Mouse (Mus musculus) heart, postnatal 0 days (tissue): ENCODE measurements around the gene Drd3. TPM values are rescaled to one million over a fixed set of nuclear protein-coding genes. Genes with fewer than 3 reads are reported as not detected.

Source experiments
- ATAC-seq: fragments of 200-750 bp; cut with Nextera tagmentation; 2 replicates; pipeline ENCODE4 v1.8.0; 2017; ENCODE audit warnings: low read depth, moderate number of reproducible peaks, moderate library complexity; ENCODE audit not compliant: insufficient read depth
- DNase-seq: peaks from one replicate; pipeline ENCODE4 v3.0.0-alpha.2; 2016; ENCODE audit warnings: low spot score
- H3K27ac ChIP-seq: fragments of 300-500 bp; sonication (generic); 2 replicates; pipeline ENCODE4 v1.5.1; 2014; ENCODE audit warnings: low read depth, mild to moderate bottlenecking
- H3K27me3 ChIP-seq: fragments of 300-500 bp; sonication (generic); 2 replicates; pipeline ENCODE4 v1.6.1; 2014; ENCODE audit warnings: low read length, mixed read lengths; ENCODE audit not compliant: control insufficient read depth, insufficient read depth
- H3K36me3 ChIP-seq: fragments of 300-500 bp; sonication (generic); replicated peaks from 2 replicates; pipeline ENCODE4 v1.6.1; 2014; ENCODE audit warnings: low read length, mixed read lengths; ENCODE audit not compliant: control insufficient read depth, insufficient read depth
- H3K4me1 ChIP-seq: fragments of 300-500 bp; sonication (generic); 2 replicates; pipeline ENCODE4 v1.6.1; 2014; ENCODE audit warnings: antibody characterized with exemption; ENCODE audit not compliant: control insufficient read depth, insufficient read depth
- H3K4me2 ChIP-seq: fragments of 300-500 bp; sonication (generic); 2 replicates; pipeline ENCODE4 v1.6.1; 2014; ENCODE audit warnings: low read depth, mild to moderate bottlenecking, low read length, moderate library complexity
- H3K4me3 ChIP-seq: fragments of 300-500 bp; sonication (generic); 2 replicates; pipeline ENCODE4 v1.5.1; 2014; ENCODE audit warnings: low read depth, low read length
- H3K9ac ChIP-seq: fragments of 300-500 bp; sonication (generic); replicated peaks from 2 replicates; pipeline ENCODE4 v1.6.1; 2014; ENCODE audit warnings: low read depth, low read length, mixed read lengths
- H3K9me3 ChIP-seq: fragments of 300-500 bp; sonication (generic); replicated peaks from 2 replicates; pipeline ENCODE4 v1.6.1; 2016; ENCODE audit warnings: low read length; ENCODE audit not compliant: control insufficient read depth
- CTCF ChIP-seq: IDR thresholded peaks from 2 replicates; pipeline ENCODE4 v1.5.1; 2016; ENCODE audit warnings: antibody characterized with exemption, control low read depth, low read depth
- EP300 ChIP-seq: IDR thresholded peaks from 2 replicates; pipeline ENCODE4 v1.6.1; 2016; ENCODE audit warnings: antibody characterized with exemption, low read depth
- WGBS: fragments of 180-500 bp; shearing (Covaris S2); extraction: QIAGEN DNeasy Blood & Tissue Kit; methylation state at CpG from one replicate; pipeline ENCODE4 v1.1.7; 2014; 5-methylcytosine and 5-hydroxymethylcytosine counted together
- microRNA-seq: library from miRNA; unstranded; fragments of <30 nt; microRNA quantifications from one replicate; pipeline ENCODE4, GENCODE M21; 2016
- polyA plus RNA-seq: library from polyadenylated mRNA; unstranded; fragments of >200 nt; fragmentation: Nextera tagmentation; extraction: Ambion mirVana; gene quantifications from 2 replicates; pipeline ENCODE4 v1.2.1, GENCODE M21; 2015
- total RNA-seq: library from RNA; depleted of rRNA; stranded (reverse); fragments of >200 nt; gene quantifications from 2 replicates; pipeline ENCODE4 v1.2.3, GENCODE M21; 2014; ENCODE audit warnings: low replicate concordance; rRNA removed

The Drd3 gene
- total and polyA plus RNA-seq, 2 experiments from 2014 or later, result 0.46 TPM; not detected in 1

- no peak for ATAC-seq
- 59% methylated on average over 1 of the region's 1 CpGs for WGBS
- Histone ChIP-seq H3K27ac (no peak overlapping the region), H3K4me3 (no peak overlapping the region), H3K4me2 (no peak overlapping the region), H3K36me3 (no peaks in the 10 kb centered on the region), H3K4me1 (no peaks in the 10 kb centered on the region), H3K9me3 (no peaks in the 10 kb centered on the region), H3K27me3 (no peaks in the 10 kb centered on the region), H3K9ac (no peak overlapping the region)
- no peak for DNase-seq
- no peak for TF ChIP-seq EP300
- no peak for TF ChIP-seq CTCF
These were observed 96.0 kb downstream of the Drd3 start for GRCm38 (mm10) chr16:43849839-43850238.

DNA sequence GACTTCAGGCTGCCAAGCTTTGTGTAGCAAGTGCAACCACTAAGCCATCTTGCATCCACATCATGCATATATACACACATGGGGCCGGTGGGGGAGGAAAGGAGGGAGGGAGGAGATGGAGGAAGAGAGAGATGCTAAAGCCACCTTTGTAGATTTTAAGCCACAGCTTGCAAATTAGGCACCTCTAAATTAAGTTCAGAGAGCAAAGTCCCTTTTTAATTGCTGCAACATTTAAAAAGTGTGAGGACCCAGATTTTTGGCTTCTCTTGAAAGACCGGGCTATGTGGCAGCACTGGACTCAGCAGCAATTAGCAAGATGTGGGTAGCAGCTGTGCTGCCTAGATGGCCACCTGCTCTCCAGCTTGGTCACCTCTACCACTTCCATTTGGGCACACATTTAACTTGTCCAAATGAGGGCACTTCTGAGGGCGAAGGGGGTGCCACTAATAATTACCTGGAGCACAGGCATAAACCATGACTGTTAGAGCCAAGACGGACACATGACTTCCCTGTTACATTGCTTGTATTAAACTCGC is 105.2 kb downstream of the Drd3 start:
- H3K4me1 ChIP-seq, result no peaks in the 10 kb centered on the region
- no peak for DNase-seq
- no peak overlapping the region for H3K4me2 ChIP-seq
- no peak overlapping the region for H3K9ac ChIP-seq
- no peak for TF ChIP-seq EP300
- no peak for TF ChIP-seq CTCF
- 89% methylated on average over 5 of the region's 5 CpGs for WGBS
- no peak overlapping the region for H3K4me3 ChIP-seq
- no peaks in the 10 kb centered on the region for H3K27me3 ChIP-seq
- no peaks in the 10 kb centered on the region for H3K9me3 ChIP-seq
- H3K27ac ChIP-seq, result no peak overlapping the region
- ATAC-seq, result no peak
- peaks cover 20% of the 10 kb centered on the region for H3K36me3 ChIP-seq

DNA sequence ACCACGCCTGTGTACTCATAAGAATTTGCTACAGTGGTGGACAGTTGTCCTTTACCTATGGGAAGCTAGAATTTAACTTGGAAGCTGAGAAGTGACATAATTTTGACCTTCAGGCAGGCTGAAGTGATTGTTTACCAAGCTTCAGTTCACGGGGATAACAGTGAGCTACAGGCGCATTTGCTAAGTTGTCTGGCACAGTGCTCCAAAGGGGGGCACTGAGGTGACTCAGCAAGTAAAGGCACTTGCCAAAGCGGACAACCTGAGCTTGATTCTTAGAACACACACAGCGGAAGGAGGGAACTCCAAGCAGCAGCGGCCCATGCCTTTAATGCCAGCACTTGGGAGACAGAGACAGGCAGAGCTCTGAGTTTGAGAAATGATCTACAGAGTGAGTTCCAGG is 106.8 kb downstream of the Drd3 start:
- WGBS, result 52% methylated on average over 6 of the region's 6 CpGs
- TF ChIP-seq EP300, result no peak
- no peak for TF ChIP-seq CTCF
- no peaks in the 10 kb centered on the region for H3K27me3 ChIP-seq
- DNase-seq (no peak), ATAC-seq (no peak)
- no peak overlapping the region for H3K4me2 ChIP-seq
- H3K4me1 ChIP-seq, result no peaks in the 10 kb centered on the region
- no peak overlapping the region for H3K4me3 ChIP-seq
- peaks cover 23% of the 10 kb centered on the region for H3K36me3 ChIP-seq
- no peak overlapping the region for H3K27ac ChIP-seq
- H3K9me3 ChIP-seq, result no peaks in the 10 kb centered on the region
- H3K9ac ChIP-seq, result no peak overlapping the region

DNA sequence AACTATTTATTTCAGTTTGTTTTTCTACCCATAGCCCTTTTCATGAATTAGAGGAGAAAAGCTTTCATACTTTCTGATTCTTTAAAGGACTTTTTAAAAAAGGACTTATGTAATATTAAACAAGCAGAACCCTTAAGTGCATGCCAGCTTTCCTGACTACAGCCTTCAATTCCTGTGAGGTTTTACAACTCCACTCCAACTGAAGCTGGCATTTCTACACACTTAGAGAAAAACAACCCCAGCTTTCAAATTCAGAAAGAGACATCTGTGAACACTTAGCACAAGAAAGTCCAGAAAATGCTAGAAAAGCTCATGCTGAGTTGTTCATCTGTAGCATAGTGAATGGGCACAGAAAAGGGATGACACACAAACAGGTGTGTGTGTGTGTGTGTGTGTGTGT is 116.0 kb downstream of the Drd3 start:
- Histone ChIP-seq H3K4me3 (no peak overlapping the region), H3K36me3 (peaks cover 31% of the 10 kb centered on the region), H3K27ac (no peak overlapping the region), H3K27me3 (no peaks in the 10 kb centered on the region), H3K4me2 (no peak overlapping the region), H3K4me1 (no peaks in the 10 kb centered on the region), H3K9me3 (no peaks in the 10 kb centered on the region), H3K9ac (no peak overlapping the region)
- TF ChIP-seq EP300 (no peak), CTCF (no peak)
- DNase-seq, result no peak
- ATAC-seq, result no peak

DNA sequence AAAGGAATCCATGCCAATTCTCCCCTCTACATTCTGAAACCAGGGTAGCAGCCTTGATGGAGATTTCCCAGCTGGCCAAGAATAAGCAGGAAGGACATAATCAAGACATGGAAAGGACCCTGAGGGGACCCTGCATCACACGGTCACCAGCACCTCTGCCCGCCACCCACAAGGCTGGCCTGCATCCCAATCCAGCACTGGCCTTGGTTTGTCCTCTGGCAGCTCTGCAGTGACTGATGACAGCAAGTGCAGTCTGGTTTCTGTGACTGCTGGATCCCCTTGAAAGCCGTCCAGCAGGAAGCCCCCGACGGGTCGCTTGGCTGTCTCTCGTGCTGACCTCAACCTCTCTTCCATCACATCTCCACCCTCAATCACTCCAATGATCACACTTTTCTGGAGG is 117.6 kb downstream of the Drd3 start:
- ATAC-seq (peak; percentile 75), DNase-seq (peak; percentile 25)
- Histone ChIP-seq H3K4me1 (no peaks in the 10 kb centered on the region), H3K36me3 (peaks cover 46% of the 10 kb centered on the region), H3K4me2 (no peak overlapping the region), H3K27ac (peak overlapping the region; percentile 48; the same call in 1 of the 2 replicates), H3K4me3 (no peak overlapping the region), H3K9me3 (no peaks in the 10 kb centered on the region), H3K9ac (no peak overlapping the region), H3K27me3 (no peaks in the 10 kb centered on the region)
- no peak for TF ChIP-seq CTCF
- no peak for TF ChIP-seq EP300
- 25% methylated on average over 7 of the region's 7 CpGs for WGBS

Small RNAs within 50 kb of the gene (microRNA-seq; reads per million reads assigned to microRNA genes)
- not detected for gene Gm25996

Other genes with a start within 250 kb of the Drd3 start
- gene Tigit, start 89.9 kb upstream of the Drd3 start, total RNA-seq, result not detected in 2 replicates
- not detected in 2 replicates for gene Tigit, start 89.9 kb upstream of the Drd3 start, polyA plus RNA-seq
- gene Ccdc191, start 135.8 kb downstream of the Drd3 start, total RNA-seq, result 0.04 TPM in 1 of 2 replicates, not detected in the other
- gene Ccdc191, start 135.8 kb downstream of the Drd3 start, polyA plus RNA-seq, result 5.8 and 7.8 TPM in 2 replicates
- 10.6 and 30.0 TPM in 2 replicates for gene Qtrt2, start 172.8 kb downstream of the Drd3 start, total RNA-seq
- 8.7 and 9.5 TPM in 2 replicates for gene Qtrt2, start 172.8 kb downstream of the Drd3 start, polyA plus RNA-seq
- 0.46 and 0.58 TPM in 2 replicates for gene Zdhhc23, start 225.8 kb downstream of the Drd3 start, total RNA-seq
- gene Zdhhc23, start 225.8 kb downstream of the Drd3 start, polyA plus RNA-seq, result 0.59 and 0.72 TPM in 2 replicates